Mouse (Mus musculus): Measurements from ENCODE around the gene Wdr34. TPM values are rescaled to one million over a fixed set of nuclear protein-coding genes. Genes with fewer than 3 reads are reported as not detected.

Gene Wdr34
- polyA plus RNA-seq, 1 experiment from 2014 or later = 67.0 TPM

DNA sequence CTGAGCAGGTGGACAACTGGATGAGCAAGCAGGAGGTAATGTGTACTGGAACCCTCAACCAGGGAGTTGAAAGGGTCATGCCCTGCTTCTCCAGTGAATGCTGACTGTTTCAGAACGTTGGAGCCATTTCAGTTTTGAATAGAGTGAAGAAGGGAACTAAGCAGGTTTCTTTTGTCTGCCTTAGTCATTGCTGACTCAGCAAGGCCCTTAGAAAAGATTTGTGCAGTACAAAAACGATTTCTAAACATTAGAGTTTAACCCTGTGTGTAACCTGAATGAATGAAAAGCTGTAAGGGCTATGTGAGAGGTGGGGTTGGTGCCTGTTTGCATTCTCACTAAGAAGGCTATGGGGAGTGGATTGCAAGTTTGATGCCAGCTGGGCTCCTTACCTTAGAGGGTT lies 56.7 kb downstream of the Wdr34 start:
- no peak overlapping the region for H3K4me3 ChIP-seq
- no peak for ATAC-seq (ENCODE audit: low FRiP score)
- H3K36me3 ChIP-seq = peaks cover 100% of the 10 kb centered on the region
- 56% methylated on average over 2 of the region's 2 CpGs for WGBS
- H3K9me3 ChIP-seq = no peaks in the 10 kb centered on the region
- no peak overlapping the region for H3K9ac ChIP-seq
- H3K27ac ChIP-seq = no peak overlapping the region
- H3K4me1 ChIP-seq (replicated peaks) = no peaks in the 10 kb centered on the region
- no peaks in the 10 kb centered on the region for H3K27me3 ChIP-seq
- H3K4me2 ChIP-seq = no peak overlapping the region

Small RNA genes lying within 50 kb of the gene (microRNA-seq; reads per million reads assigned to microRNA genes)
- gene Mir6997 = 1.2 reads per million

Other genes with a start within 250 kb of the Wdr34 start
- gene Slc27a4, start 246.2 kb downstream of the Wdr34 start, polyA plus RNA-seq (2015; fragmentation: Nextera tagmentation; extraction: Ambion mirVana) = 32.6 and 33.4 TPM in 2 replicates
- 23.5 and 26.8 TPM in 2 replicates for gene Urm1, start 228.8 kb downstream of the Wdr34 start, polyA plus RNA-seq (2015; fragmentation: Nextera tagmentation; extraction: Ambion mirVana)
- 23.8 and 24.9 TPM in 2 replicates for gene Cercam, start 179.7 kb downstream of the Wdr34 start, polyA plus RNA-seq (2015; fragmentation: Nextera tagmentation; extraction: Ambion mirVana)
- 70.3 and 78.3 TPM in 2 replicates for gene Odf2, start 159.7 kb downstream of the Wdr34 start, polyA plus RNA-seq (2015; fragmentation: Nextera tagmentation; extraction: Ambion mirVana)
- 75.2 and 82.1 TPM in 2 replicates for gene Gle1, start 113.5 kb downstream of the Wdr34 start, polyA plus RNA-seq (2015; fragmentation: Nextera tagmentation; extraction: Ambion mirVana)
- gene Sptan1, start 83.3 kb downstream of the Wdr34 start, polyA plus RNA-seq (2015; fragmentation: Nextera tagmentation; extraction: Ambion mirVana) = 192 and 203 TPM in 2 replicates
- 400 TPM in 2 replicates for gene Set, start 8.5 kb upstream of the Wdr34 start, polyA plus RNA-seq (2015; fragmentation: Nextera tagmentation; extraction: Ambion mirVana)
- gene Pkn3, start 28.8 kb upstream of the Wdr34 start, polyA plus RNA-seq (2015; fragmentation: Nextera tagmentation; extraction: Ambion mirVana) = 1.9 and 2.3 TPM in 2 replicates
- gene Zdhhc12, start 44.8 kb upstream of the Wdr34 start, polyA plus RNA-seq (2015; fragmentation: Nextera tagmentation; extraction: Ambion mirVana) = 24.2 TPM in 2 replicates
- 14.1 and 15.2 TPM in 2 replicates for gene Zer1, start 75.7 kb upstream of the Wdr34 start, polyA plus RNA-seq (2015; fragmentation: Nextera tagmentation; extraction: Ambion mirVana)
- 11.9 and 14.6 TPM in 2 replicates for gene Tbc1d13, start 84.9 kb upstream of the Wdr34 start, polyA plus RNA-seq (2015; fragmentation: Nextera tagmentation; extraction: Ambion mirVana)
- 14.3 and 19.3 TPM in 2 replicates for gene Endog, start 122.6 kb upstream of the Wdr34 start, polyA plus RNA-seq (2015; fragmentation: Nextera tagmentation; extraction: Ambion mirVana)
- gene Spout1, start 129.6 kb upstream of the Wdr34 start, polyA plus RNA-seq (2015; fragmentation: Nextera tagmentation; extraction: Ambion mirVana) = 58.1 and 58.4 TPM in 2 replicates
- gene Kyat1, start 157.0 kb upstream of the Wdr34 start, polyA plus RNA-seq (2015; fragmentation: Nextera tagmentation; extraction: Ambion mirVana) = 14.5 and 14.8 TPM in 2 replicates
- gene Lrrc8a, start 188.8 kb upstream of the Wdr34 start, polyA plus RNA-seq (2015; fragmentation: Nextera tagmentation; extraction: Ambion mirVana) = 59.8 TPM in 2 replicates
- 0.10 and 0.36 TPM in 2 replicates for gene Gm28035, start 191.7 kb upstream of the Wdr34 start, polyA plus RNA-seq (2015; fragmentation: Nextera tagmentation; extraction: Ambion mirVana)
- 6.5 and 8.3 TPM in 2 replicates for gene Phyhd1, start 217.3 kb upstream of the Wdr34 start, polyA plus RNA-seq (2015; fragmentation: Nextera tagmentation; extraction: Ambion mirVana)
- gene Gm28038, start 232.2 kb upstream of the Wdr34 start, polyA plus RNA-seq (2015; fragmentation: Nextera tagmentation; extraction: Ambion mirVana) = not detected in 2 replicates
- gene Dolk, start 237.5 kb upstream of the Wdr34 start, polyA plus RNA-seq (2015; fragmentation: Nextera tagmentation; extraction: Ambion mirVana) = 33.7 TPM in 2 replicates
- 21.6 and 24.0 TPM in 2 replicates for gene Nup188, start 237.5 kb upstream of the Wdr34 start, polyA plus RNA-seq (2015; fragmentation: Nextera tagmentation; extraction: Ambion mirVana)